Mouse (Mus musculus): Measurements from ENCODE around the gene Asb8.
A peak's percentile ranks its signal among the peaks of the same experiment; 100 is the strongest.

The Asb8 gene

GRCm38 (mm10) chr15:98155944-98156343 lies 9.5 kb downstream of the Asb8 start:
- peak; percentile 53 to 57 for DNase-seq (ENCODE audit: inconsistent age in 2 of 2, low spot score in 1 of 2)

GRCm38 (mm10) chr15:98155272-98155671 lies 10.2 kb downstream of the Asb8 start:
- no peak for DNase-seq (ENCODE audit: inconsistent age in 2 of 2, low spot score in 1 of 2)

GRCm38 (mm10) chr15:98154631-98155030 lies 10.8 kb downstream of the Asb8 start:
- DNase-seq (ENCODE audit: inconsistent age in 2 of 2, low spot score in 1 of 2): no peak

- DNase-seq (ENCODE audit: inconsistent age in 2 of 2, low spot score in 1 of 2): no peak
Measured at GRCm38 (mm10) chr15:98154146-98154545, 11.3 kb downstream of the Asb8 start.

GRCm38 (mm10) chr15:98153625-98154024 lies 11.8 kb downstream of the Asb8 start:
- DNase-seq (ENCODE audit: inconsistent age in 2 of 2, low spot score in 1 of 2): peak in 1 of 2 experiments; percentile 66

- no peak for DNase-seq (ENCODE audit: inconsistent age in 2 of 2, low spot score in 1 of 2)
Measured at GRCm38 (mm10) chr15:98152916-98153315, 12.5 kb downstream of the Asb8 start.

GRCm38 (mm10) chr15:98149166-98149602 lies 16.2 kb downstream of the Asb8 start:
- no peak for DNase-seq (ENCODE audit: inconsistent age in 2 of 2, low spot score in 1 of 2)

GRCm38 (mm10) chr15:98148356-98148755 lies 17.1 kb downstream of the Asb8 start:
- no peak for DNase-seq (ENCODE audit: inconsistent age in 2 of 2, low spot score in 1 of 2)

- peak; percentile 95 to 97 for DNase-seq (ENCODE audit: inconsistent age in 2 of 2, low spot score in 1 of 2)
Measured at GRCm38 (mm10) chr15:98145559-98146181, 19.8 kb downstream of the Asb8 start.

GRCm38 (mm10) chr15:98144861-98145507 lies 20.4 kb downstream of the Asb8 start:
- DNase-seq (ENCODE audit: inconsistent age in 2 of 2, low spot score in 1 of 2): no peak

- no peak for DNase-seq (ENCODE audit: inconsistent age in 2 of 2, low spot score in 1 of 2)
Measured at GRCm38 (mm10) chr15:98142515-98142914, 22.9 kb downstream of the Asb8 start.

GRCm38 (mm10) chr15:98140809-98141208 lies 24.6 kb downstream of the Asb8 start:
- no peak for DNase-seq (ENCODE audit: inconsistent age in 2 of 2, low spot score in 1 of 2)

GRCm38 (mm10) chr15:98139763-98140162 lies 25.7 kb downstream of the Asb8 start:
- DNase-seq (ENCODE audit: inconsistent age in 2 of 2, low spot score in 1 of 2): no peak

- DNase-seq (ENCODE audit: inconsistent age in 2 of 2, low spot score in 1 of 2): no peak
Measured at GRCm38 (mm10) chr15:98136871-98137270, 28.6 kb downstream of the Asb8 start.

- no peak for DNase-seq (ENCODE audit: inconsistent age in 2 of 2, low spot score in 1 of 2)
Measured at GRCm38 (mm10) chr15:98135671-98136070, 29.8 kb downstream of the Asb8 start.

GRCm38 (mm10) chr15:98134666-98135065 lies 30.8 kb downstream of the Asb8 start:
- no peak for DNase-seq (ENCODE audit: inconsistent age in 2 of 2, low spot score in 1 of 2)

GRCm38 (mm10) chr15:98134034-98134433 lies 31.4 kb downstream of the Asb8 start:
- no peak for DNase-seq (ENCODE audit: inconsistent age in 2 of 2, low spot score in 1 of 2)

GRCm38 (mm10) chr15:98133471-98133870 lies 32.0 kb downstream of the Asb8 start:
- no peak for DNase-seq (ENCODE audit: inconsistent age in 2 of 2, low spot score in 1 of 2)

GRCm38 (mm10) chr15:98131942-98132655 lies 33.3 kb downstream of the Asb8 start:
- DNase-seq (ENCODE audit: inconsistent age in 2 of 2, low spot score in 1 of 2): no peak

GRCm38 (mm10) chr15:98131451-98131850 lies 34.0 kb downstream of the Asb8 start:
- DNase-seq (ENCODE audit: inconsistent age in 2 of 2, low spot score in 1 of 2): no peak

- DNase-seq (ENCODE audit: inconsistent age in 2 of 2, low spot score in 1 of 2): no peak
Measured at GRCm38 (mm10) chr15:98131001-98131400, 34.4 kb downstream of the Asb8 start.

- no peak for DNase-seq (ENCODE audit: inconsistent age in 2 of 2, low spot score in 1 of 2)
Measured at GRCm38 (mm10) chr15:98120831-98121230, 44.6 kb downstream of the Asb8 start.
